Mouse (Mus musculus): Measurements from ENCODE around the gene Nktr.

DNA sequence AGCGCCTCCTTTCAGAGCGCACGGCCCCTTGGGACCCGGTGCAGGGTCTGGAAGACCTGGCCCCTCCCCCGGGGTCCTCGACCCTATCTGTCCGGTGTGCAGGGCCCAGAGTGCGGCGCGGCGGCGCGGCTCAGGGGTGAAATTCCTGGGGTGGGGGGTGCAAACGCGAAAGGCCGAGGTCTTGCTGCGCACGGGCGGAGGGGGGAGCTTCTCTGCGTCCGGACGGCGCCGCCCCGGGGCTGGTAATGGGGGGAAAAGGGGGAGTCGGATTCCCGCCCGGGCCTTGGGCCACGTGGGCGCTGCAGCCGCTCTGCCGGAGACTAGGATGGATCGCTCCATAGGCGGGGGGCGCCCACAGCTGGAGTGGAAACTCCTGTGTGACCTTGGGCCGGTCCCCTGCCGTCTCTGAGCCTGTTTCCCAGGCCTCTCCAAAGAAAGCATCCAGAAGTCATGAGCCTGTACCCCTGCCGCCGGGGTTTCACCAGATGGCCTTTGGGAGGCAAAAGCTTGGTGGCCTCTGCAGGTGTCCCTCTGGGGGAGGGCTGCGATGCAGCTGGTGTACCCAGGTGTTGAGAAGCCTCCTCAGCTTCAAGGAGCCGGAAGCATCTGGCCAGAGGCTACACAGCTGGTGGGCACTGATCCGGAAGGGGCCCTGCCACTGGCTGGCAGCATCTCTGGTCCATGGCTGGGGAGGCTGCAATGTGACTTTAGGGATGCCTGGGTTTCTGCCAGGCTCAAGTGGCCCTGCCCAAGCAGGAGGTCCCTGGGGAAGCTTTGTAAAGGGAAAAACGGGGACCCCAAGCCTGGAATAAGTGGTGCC is 41.5 kb downstream of the Nktr start:
- TF ChIP-seq CTCF (IDR thresholded peaks at IDR 0.05; ENCODE audit: low read depth) (no peak), EP300 (IDR thresholded peaks at IDR 0.05; ENCODE audit: low read depth) (peak; percentile 61; the same call in 1 of the 2 replicates)

All from heart, postnatal 0 days (tissue).